Mouse (Mus musculus) limb, embryonic 15.5 days (tissue): ENCODE data around the gene Drd4. TPM values are rescaled to one million over a fixed set of nuclear protein-coding genes. Genes with fewer than 3 reads are reported as not detected.
A peak's percentile ranks its signal among the peaks of the same experiment; 100 is the strongest.
"Not testable (repeated sequence)": the region's sequence is repeated elsewhere in the genome, so short reads cannot be mapped to it uniquely, and the experiment has no call there.

Experiments used
- ATAC-seq: fragments of 200-750 bp; cut with Nextera tagmentation; 2 replicates; pipeline ENCODE4 v1.8.0; 2017; ENCODE audit warnings: low read depth, moderate TSS enrichment; ENCODE audit not compliant: insufficient number of reproducible peaks, low FRiP score, low TSS enrichment
- H3K27ac ChIP-seq: fragments of 300-500 bp; sonication (generic); 2 replicates; pipeline ENCODE4 v1.5.1; 2015; ENCODE audit warnings: moderate library complexity, mild to moderate bottlenecking, inconsistent platforms
- H3K27me3 ChIP-seq: fragments of 300-500 bp; sonication (generic); 2 replicates; pipeline ENCODE4 v1.6.1; 2015; ENCODE audit warnings: inconsistent platforms
- H3K36me3 ChIP-seq: fragments of 300-500 bp; sonication (generic); 2 replicates; pipeline ENCODE4 v1.6.1; 2015; ENCODE audit warnings: inconsistent platforms
- H3K4me1 ChIP-seq: fragments of 300-500 bp; sonication (generic); 2 replicates; pipeline ENCODE4 v1.6.1; 2015; ENCODE audit warnings: inconsistent platforms
- H3K4me2 ChIP-seq: fragments of 300-500 bp; sonication (generic); 2 replicates; pipeline ENCODE4 v1.6.1; 2015; ENCODE audit warnings: mild to moderate bottlenecking, inconsistent platforms
- H3K4me3 ChIP-seq: fragments of 300-500 bp; sonication (generic); 2 replicates; pipeline ENCODE4 v1.5.1; 2015; ENCODE audit warnings: mild to moderate bottlenecking, inconsistent platforms
- H3K9ac ChIP-seq: fragments of 300-500 bp; sonication (generic); 2 replicates; pipeline ENCODE4 v1.6.1; 2015; ENCODE audit warnings: inconsistent platforms
- H3K9me3 ChIP-seq: fragments of 300-500 bp; sonication (generic); 2 replicates; pipeline ENCODE4 v1.6.1; 2016; ENCODE audit warnings: inconsistent platforms
- WGBS: fragments of 180-500 bp; shearing (Covaris S2); methylation state at CpG from one replicate; pipeline ENCODE4 v1.1.7; 2015; 5-methylcytosine and 5-hydroxymethylcytosine counted together
- polyA plus RNA-seq: library from polyadenylated mRNA; unstranded; fragments of >200 nt; fragmentation: Nextera tagmentation; extraction: Ambion mirVana; gene quantifications from 2 replicates; pipeline ENCODE4 v1.2.1, GENCODE M21; 2015

The Drd4 gene
- 1.5 TPM in 2 replicates for polyA plus RNA-seq

DNA sequence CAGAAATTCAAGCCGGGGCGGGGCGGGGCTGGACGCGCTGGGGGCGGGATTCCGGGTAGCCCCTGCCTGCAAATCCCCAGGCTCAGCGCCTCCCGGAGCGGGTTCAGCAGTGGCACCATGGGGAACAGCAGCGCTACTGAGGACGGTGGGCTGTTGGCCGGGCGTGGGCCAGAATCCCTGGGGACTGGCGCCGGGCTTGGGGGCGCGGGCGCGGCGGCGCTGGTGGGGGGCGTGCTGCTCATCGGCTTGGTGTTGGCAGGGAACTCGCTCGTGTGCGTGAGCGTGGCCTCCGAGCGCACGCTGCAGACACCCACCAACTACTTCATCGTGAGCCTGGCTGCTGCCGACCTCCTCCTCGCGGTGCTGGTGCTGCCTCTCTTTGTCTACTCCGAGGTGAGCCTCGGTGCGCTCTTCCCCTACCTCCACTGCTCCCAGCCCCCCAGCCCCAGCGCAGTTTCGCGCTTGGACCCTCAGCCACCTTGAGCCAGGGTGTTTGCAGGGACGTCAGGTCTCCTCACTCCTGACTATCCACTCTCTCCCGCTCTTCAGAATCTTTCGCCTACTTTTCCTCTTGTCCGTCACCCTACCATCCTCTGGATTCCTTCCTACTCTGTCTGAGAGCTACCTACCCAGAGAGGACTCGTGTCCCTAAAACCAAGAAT lies at the start of gene Drd4:
Gene Drd4 (plus strand): TSS at position 86 of the 662 bp plus-strand sequence.
- Histone ChIP-seq H3K4me3 (peak within 1 kb of the TSS; percentile 52), H3K27ac (no peak within 1 kb of the TSS), H3K27me3 (peaks cover 54% of the 10 kb centered on the region), H3K9ac (peak within 1 kb of the TSS; percentile 17; the same call in 1 of the 2 replicates), H3K36me3 (peaks cover 6% of the 10 kb centered on the region), H3K9me3 (no peaks in the 10 kb centered on the region), H3K4me2 (peak within 1 kb of the TSS; percentile 94), H3K4me1 (peaks cover 29% of the 10 kb centered on the region)
- peak; percentile 50 for ATAC-seq
- WGBS: 3% methylated on average over 39 of the region's 46 CpGs

DNA sequence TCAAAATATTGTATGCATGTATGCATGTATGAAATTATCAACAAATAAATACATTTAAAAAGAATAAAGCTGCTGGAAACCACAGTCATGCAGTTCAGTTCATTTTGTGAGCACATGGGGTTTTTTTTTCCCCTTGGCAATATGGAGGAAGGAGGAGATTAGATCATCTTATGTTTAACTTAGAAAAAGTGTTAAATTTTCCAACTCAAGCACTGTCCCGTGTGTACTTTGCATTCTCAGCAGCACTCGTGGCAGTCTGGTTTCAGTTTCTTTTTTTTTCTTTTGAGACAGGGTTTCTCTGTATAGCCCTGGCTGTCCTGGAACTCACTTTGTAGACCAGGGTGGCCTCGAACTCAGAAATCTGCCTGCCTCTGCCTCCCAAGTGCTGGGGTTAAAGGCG lies 41.3 kb upstream of the Drd4 start:
- H3K27me3 ChIP-seq, H3K4me3 ChIP-seq, H3K9ac ChIP-seq, ATAC-seq, H3K27ac ChIP-seq, H3K4me1 ChIP-seq, H3K9me3 ChIP-seq, H3K4me2 ChIP-seq: not testable (repeated sequence)
- 84% methylated on average over 4 of the region's 4 CpGs for WGBS
- H3K36me3 ChIP-seq: peaks cover 89% of the 10 kb centered on the region

- Histone ChIP-seq H3K9ac (no peak overlapping the region), H3K4me2 (no peak overlapping the region), H3K4me1 (no peaks in the 10 kb centered on the region), H3K9me3 (no peaks in the 10 kb centered on the region), H3K27ac (no peak overlapping the region), H3K27me3 (no peaks in the 10 kb centered on the region), H3K36me3 (peaks cover 90% of the 10 kb centered on the region), H3K4me3 (no peak overlapping the region)
- no peak for ATAC-seq
- WGBS: 86% methylated on average over 10 of the region's 10 CpGs
Observed at GRCm38 (mm10) chr7:141256159-141256558, 35.6 kb upstream of the Drd4 start.

DNA sequence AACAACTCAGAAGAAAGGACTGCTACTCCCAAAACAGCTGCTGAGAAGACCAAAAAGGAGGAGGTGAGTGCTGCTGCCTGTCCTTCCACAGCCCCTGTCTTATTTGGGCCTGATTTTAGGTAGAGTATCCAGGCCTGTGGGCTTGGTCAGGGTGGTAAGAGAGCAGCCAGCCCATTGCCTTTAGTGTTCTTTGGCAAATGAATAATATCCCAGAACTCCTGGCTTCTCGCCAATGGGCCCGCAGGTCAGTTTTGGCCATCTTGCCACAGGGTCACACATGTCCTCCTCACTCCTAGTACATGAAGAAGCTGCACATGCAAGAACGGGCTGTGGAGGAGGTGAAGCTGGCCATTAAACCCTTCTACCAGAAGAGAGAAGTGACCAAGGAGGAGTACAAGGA lies 30.3 kb upstream of the Drd4 start:
- peaks cover 17% of the 10 kb centered on the region for H3K4me1 ChIP-seq
- H3K27ac ChIP-seq: no peak overlapping the region
- peaks cover 76% of the 10 kb centered on the region for H3K36me3 ChIP-seq
- no peaks in the 10 kb centered on the region for H3K27me3 ChIP-seq
- no peak overlapping the region for H3K4me3 ChIP-seq
- WGBS: 87% methylated on average over 3 of the region's 3 CpGs
- no peaks in the 10 kb centered on the region for H3K9me3 ChIP-seq
- no peak for ATAC-seq
- no peak overlapping the region for H3K9ac ChIP-seq
- no peak overlapping the region for H3K4me2 ChIP-seq

DNA sequence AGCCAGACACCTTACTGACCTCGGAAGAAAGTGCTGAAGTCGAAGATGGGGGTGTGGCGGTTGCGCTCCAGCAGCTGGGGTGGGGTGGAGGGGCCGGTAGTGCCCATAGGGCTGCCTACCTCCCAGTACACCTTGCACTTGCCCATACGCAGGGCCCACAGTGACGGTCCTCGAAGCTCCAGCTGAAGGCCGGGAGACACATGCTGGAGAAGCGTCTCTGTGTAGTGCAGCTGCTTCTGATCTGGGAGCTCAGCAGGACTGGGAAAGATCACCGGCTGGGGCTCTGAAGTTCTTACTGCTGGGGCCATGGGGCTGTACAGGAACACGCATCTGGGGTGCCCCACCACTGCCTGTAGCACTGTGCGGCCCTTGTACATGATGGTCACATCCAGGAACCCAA lies 28.2 kb upstream of the Drd4 start:
- ATAC-seq: no peak
- H3K27me3 ChIP-seq: no peaks in the 10 kb centered on the region

DNA sequence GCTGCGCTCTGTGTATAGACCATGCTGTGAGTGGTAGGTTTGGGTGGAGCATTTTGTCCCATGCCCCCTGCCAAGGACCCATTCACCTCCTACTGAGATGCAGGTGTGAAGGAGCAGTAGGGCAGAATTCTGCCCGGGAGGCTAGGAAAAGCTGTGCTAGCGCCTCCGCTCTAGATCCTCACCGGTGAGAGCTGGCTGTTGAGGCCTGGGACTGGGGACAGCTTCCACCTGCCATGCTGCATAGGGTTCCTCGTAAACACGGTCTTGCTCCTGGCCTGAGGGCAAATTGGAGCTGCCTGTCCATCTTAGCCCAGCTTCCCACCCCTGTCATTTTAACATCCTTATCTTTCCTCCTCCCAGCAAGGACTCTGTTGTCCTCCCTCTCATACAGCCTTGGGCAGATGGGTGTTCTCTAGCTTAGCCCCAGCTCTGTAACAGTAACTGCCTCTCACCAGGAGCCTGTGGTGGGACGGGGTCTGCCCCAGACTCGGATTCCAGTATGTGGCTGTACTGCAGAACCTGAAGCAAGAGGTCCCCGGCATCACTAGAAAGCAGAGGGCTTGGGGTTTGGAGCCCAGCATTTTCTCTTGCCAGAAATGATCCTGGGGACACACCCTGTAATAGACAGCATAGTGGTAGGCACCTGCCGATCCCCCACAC lies 27.6 kb upstream of the Drd4 start:
- Histone ChIP-seq H3K27ac (no peak overlapping the region), H3K4me1 (peaks cover 18% of the 10 kb centered on the region), H3K9ac (no peak overlapping the region), H3K4me2 (no peak overlapping the region), H3K27me3 (no peaks in the 10 kb centered on the region), H3K4me3 (no peak overlapping the region), H3K36me3 (peaks cover 50% of the 10 kb centered on the region), H3K9me3 (no peaks in the 10 kb centered on the region)
- 62% methylated on average over 11 of the region's 11 CpGs for WGBS
- ATAC-seq: no peak

More for the DNA sequence above, 28.2 kb upstream of the Drd4 start:
- Histone ChIP-seq H3K9me3 (no peaks in the 10 kb centered on the region), H3K36me3 (peaks cover 55% of the 10 kb centered on the region), H3K27ac (no peak overlapping the region), H3K4me3 (no peak overlapping the region), H3K4me1 (peaks cover 18% of the 10 kb centered on the region), H3K9ac (no peak overlapping the region), H3K4me2 (no peak overlapping the region)
- 84% methylated on average over 13 of the region's 13 CpGs for WGBS

DNA sequence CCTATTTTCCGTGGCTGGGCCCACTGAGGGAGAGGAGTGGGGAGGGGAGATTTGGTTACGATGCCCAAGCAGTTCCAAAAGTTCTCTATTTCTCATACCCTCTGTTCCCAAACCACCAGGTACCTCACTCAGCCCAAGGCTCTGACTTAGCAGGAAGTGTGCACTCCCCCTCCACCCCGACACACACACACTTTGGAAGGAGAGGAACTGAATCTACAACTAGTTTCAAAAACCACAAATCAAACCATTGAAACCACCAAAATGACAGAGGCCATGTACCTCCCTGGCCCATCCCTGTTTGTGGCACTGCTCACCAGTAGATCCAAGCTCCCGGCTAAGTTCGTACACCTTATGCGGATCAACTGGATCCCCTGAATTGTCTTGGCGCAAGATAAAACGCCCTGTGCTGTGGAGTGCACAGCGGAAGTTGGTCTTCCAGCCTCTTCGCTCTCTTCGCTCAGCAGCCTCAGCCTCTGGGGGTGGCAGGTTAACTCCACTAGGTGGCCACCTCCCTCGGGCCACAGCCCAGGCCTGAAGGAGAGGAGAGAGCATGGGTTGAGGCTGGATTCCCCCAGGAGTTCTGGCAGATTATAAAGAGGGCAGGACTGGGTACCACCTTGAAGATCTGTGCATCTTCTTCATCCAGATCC lies 26.9 kb upstream of the Drd4 start:
- ATAC-seq: no peak
- H3K9ac ChIP-seq: no peak overlapping the region
- H3K27ac ChIP-seq: no peak overlapping the region
- 32% methylated on average over 12 of the region's 12 CpGs for WGBS
- peaks cover 18% of the 10 kb centered on the region for H3K4me1 ChIP-seq
- H3K4me2 ChIP-seq: no peak overlapping the region
- peak overlapping the region; percentile 50; the same call in 1 of the 2 replicates for H3K4me3 ChIP-seq
- no peaks in the 10 kb centered on the region for H3K9me3 ChIP-seq
- H3K36me3 ChIP-seq: peaks cover 42% of the 10 kb centered on the region
- no peaks in the 10 kb centered on the region for H3K27me3 ChIP-seq

- H3K27ac ChIP-seq: no peak overlapping the region
- H3K27me3 ChIP-seq: no peaks in the 10 kb centered on the region
- peak overlapping the region; percentile 77; the same call in 1 of the 2 replicates for H3K4me2 ChIP-seq
- peak overlapping the region; percentile 50; the same call in 1 of the 2 replicates for H3K4me3 ChIP-seq
- whole genome bisulfite sequencing: 45% methylated on average over 11 of the region's 11 CpGs
- H3K9ac ChIP-seq: no peak overlapping the region
- H3K9me3 ChIP-seq: no peaks in the 10 kb centered on the region
- H3K36me3 ChIP-seq: peaks cover 38% of the 10 kb centered on the region
- H3K4me1 ChIP-seq: peaks cover 18% of the 10 kb centered on the region
- ATAC-seq: no peak
Observed at GRCm38 (mm10) chr7:141265411-141265738, 26.4 kb upstream of the Drd4 start.

DNA sequence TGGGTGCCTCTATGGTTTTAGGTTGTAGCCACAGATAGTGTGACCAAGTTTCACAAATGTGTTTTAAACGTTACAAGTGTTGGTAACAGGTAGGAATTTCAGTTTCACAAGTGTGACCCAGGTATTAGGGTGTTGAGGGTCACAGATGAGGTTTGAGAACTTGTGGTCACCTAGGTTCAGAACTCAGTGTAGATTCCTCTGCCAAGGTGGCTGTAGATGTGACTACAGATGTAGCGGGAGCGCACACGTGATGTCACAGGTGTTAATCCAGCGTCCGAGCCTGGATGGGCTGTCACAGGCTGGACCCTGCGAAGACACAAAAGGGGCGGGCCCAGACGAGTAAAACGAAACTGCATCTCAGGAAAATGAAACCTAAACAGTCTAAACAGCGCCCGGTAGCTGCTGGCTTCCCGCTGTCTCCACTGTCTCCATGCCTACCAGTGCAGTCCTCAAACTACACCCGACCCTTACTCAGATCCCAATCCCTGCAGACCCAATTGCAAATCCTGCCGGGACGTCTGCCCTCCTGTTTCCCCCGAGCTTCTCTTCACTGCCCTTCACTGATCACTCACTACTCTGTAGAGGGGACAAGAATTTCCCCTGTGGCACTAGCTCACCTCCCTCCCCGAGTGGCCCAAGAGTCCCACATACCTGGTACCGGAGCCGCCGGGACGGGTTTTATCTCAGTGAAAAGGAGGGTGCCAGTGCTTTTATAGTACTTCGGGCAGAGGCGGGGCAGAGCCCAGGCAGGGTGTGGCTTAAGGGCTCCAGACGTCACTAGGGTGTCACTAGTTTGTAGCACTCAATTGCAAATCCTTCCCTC lies 25.9 kb upstream of the Drd4 start, which contains the start of gene Irf7:
Gene Irf7 (minus strand): TSS at position 743 of the 823 bp plus-strand sequence.
- Histone ChIP-seq H3K9me3 (no peaks in the 10 kb centered on the region), H3K27ac (no peak within 1 kb of the TSS), H3K9ac (peak within 1 kb of the TSS; percentile 39; the same call in 1 of the 2 replicates), H3K4me2 (peak within 1 kb of the TSS; percentile 77), H3K4me3 (peak within 1 kb of the TSS; percentile 50), H3K4me1 (peaks cover 18% of the 10 kb centered on the region), H3K27me3 (no peaks in the 10 kb centered on the region), H3K36me3 (peaks cover 32% of the 10 kb centered on the region)
- 0 out of 2 replicates have a peak, but pooled peaks have one; percentile 13 for ATAC-seq
- WGBS: 11% methylated on average over 25 of the region's 25 CpGs

GRCm38 (mm10) chr7:141268466-141269272 lies 23.1 kb upstream of the Drd4 start:
- no peak for ATAC-seq

DNA sequence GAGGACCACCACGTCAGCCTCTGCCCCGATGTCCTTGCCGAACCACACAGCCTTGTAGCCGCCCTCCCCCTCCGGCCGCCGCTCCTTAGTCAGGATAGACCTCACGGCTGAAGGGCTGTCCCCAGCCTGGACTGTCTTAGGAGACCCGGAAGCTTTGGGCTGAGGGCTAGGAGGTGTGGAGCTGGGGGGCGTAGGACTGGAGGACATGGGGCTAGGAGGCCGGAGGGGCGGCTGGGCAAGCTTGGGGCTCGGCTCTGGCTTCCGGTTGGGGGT lies 22.6 kb upstream of the Drd4 start:
- H3K4me2 ChIP-seq: 0 out of 2 replicates have a peak overlapping the region, but pooled peaks have one; percentile 0
- no peaks in the 10 kb centered on the region for H3K27me3 ChIP-seq
- 76% methylated on average over 14 of the region's 14 CpGs for WGBS
- H3K9ac ChIP-seq: no peak overlapping the region
- H3K36me3 ChIP-seq: no peaks in the 10 kb centered on the region
- ATAC-seq: no peak
- H3K4me1 ChIP-seq: peaks cover 18% of the 10 kb centered on the region
- no peak overlapping the region for H3K4me3 ChIP-seq
- no peak overlapping the region for H3K27ac ChIP-seq
- no peaks in the 10 kb centered on the region for H3K9me3 ChIP-seq

More at GRCm38 (mm10) chr7:141268466-141269272, 23.1 kb upstream of the Drd4 start:
- Histone ChIP-seq H3K9ac (no peak overlapping the region), H3K9me3 (no peaks in the 10 kb centered on the region), H3K27ac (no peak overlapping the region), H3K4me1 (peaks cover 18% of the 10 kb centered on the region), H3K4me3 (no peak overlapping the region), H3K27me3 (no peaks in the 10 kb centered on the region), H3K4me2 (0 out of 2 replicates have a peak overlapping the region, but pooled peaks have one; percentile 0), H3K36me3 (peaks cover 5% of the 10 kb centered on the region)
- 72% methylated on average over 24 of the region's 24 CpGs for WGBS
